Mouse (Mus musculus) embryonic facial prominence, embryonic 13.5 days (tissue): ENCODE data around the gene Rex2. TPM values are rescaled to one million over a fixed set of nuclear protein-coding genes. Genes with fewer than 3 reads are reported as not detected.

ENCODE experiments used
- polyA plus RNA-seq: library from polyadenylated mRNA; unstranded; fragments of >200 nt; fragmentation: Nextera tagmentation; extraction: Ambion mirVana; gene quantifications from 2 replicates; pipeline ENCODE4 v1.2.1, GENCODE M21; 2015

The Rex2 gene
- polyA plus RNA-seq, 1 experiment from 2014 or later, result not detected

Other genes with a start within 250 kb of the Rex2 start
- not detected in 2 replicates for gene Gm21411, start 112.3 kb upstream of the Rex2 start, polyA plus RNA-seq
- gene Zfp989, start 49.9 kb upstream of the Rex2 start, polyA plus RNA-seq, result not detected in 2 replicates
- gene Zfp991, start 110.2 kb downstream of the Rex2 start, polyA plus RNA-seq, result 6.9 and 7.3 TPM in 2 replicates